ENCODE assay signal across 15 mouse cellular contexts in the genomic region with DNA sequence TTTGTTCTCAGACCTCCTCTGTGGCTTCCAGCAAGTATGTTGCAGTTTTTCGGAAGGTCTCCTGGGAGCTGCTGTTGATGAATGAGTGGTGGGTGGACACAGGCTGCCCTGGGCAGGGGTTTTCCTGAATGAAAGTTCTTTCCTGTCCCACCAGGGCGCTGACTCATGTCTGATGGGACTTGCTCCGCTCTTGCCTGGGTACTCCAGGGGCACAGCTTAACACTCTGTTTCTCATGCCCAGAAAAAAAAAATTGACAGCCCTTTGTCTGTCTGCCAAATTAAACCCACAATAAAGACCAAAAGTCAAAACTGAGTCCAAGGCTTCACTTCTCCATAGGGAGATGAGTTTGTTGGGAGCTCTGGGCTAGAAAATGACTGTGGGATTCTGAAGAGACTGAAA. TPM values are rescaled to one million over a fixed set of nuclear protein-coding genes. Genes with fewer than 3 reads are reported as not detected.
"Had no signal": no experiment of that assay in that cellular context is flagged by ENCODE, and none has a peak within 500 bp of the region (broad histone marks: within the 10 kb centered on the region; RNA-seq: fewer than 3 reads in every experiment).

No protein-coding gene starts in this region.

- H3K36me3 ChIP-seq: limb, embryonic 13.5 days had no signal

- H3K4me2 ChIP-seq: limb, embryonic 13.5 days; liver, embryonic 11.5 days; lung, embryonic 14.5 days; midbrain, embryonic 11.5 days had no signal

- H3K27me3 ChIP-seq: limb, embryonic 13.5 days had no signal

- H3K9me3 ChIP-seq: limb, embryonic 13.5 days had no signal

- DNase-seq: kidney, postnatal 10 days; kidney, postnatal 4 days; left cerebral cortex, postnatal 4 days; lung, embryonic 14.5 days; lung, postnatal 10 days; right cerebral cortex, adult 18-20 months; thymus, postnatal 4 days had no signal

- H3K4me3 ChIP-seq: layer of hippocampus, adult 2 months; limb, embryonic 13.5 days; megakaryocyte, embryonic 14.5 days had no signal

- H3K4me1 ChIP-seq: limb, embryonic 13.5 days had no signal

- H3K27ac ChIP-seq: layer of hippocampus, adult 2 months; limb, embryonic 13.5 days; macrophage; stomach, postnatal 0 days had no signal

- H3K9ac ChIP-seq: limb, embryonic 13.5 days; lung, embryonic 14.5 days had no signal

- ATAC-seq: midbrain, embryonic 16.5 days had no signal

RNA-seq across cellular contexts. Expression of a gene that starts 44.9 kb away (rescaled TPM):
- polyA plus RNA-seq: macrophage had no signal
